Mouse (Mus musculus) hindbrain, embryonic 16.5 days (tissue): ENCODE results near the gene Pla2g6. TPM values are rescaled to one million over a fixed set of nuclear protein-coding genes. Genes with fewer than 3 reads are reported as not detected.

ENCODE experiments used
- ATAC-seq: fragments of 200-750 bp; cut with Nextera tagmentation; 2 replicates; pipeline ENCODE4 v1.8.0; 2017; ENCODE audit warnings: moderate TSS enrichment, moderate library complexity
- H3K27ac ChIP-seq: fragments of 300-500 bp; sonication (generic); 2 replicates; pipeline ENCODE4 v1.5.1; 2014; ENCODE audit warnings: low read depth, mild to moderate bottlenecking, control low read depth, low read length, moderate library complexity
- H3K27me3 ChIP-seq: fragments of 300-500 bp; sonication (generic); replicated peaks from 2 replicates; pipeline ENCODE4 v1.6.1; 2014; ENCODE audit warnings: low read length; ENCODE audit not compliant: control insufficient read depth, insufficient read depth
- H3K36me3 ChIP-seq: fragments of 300-500 bp; sonication (generic); 2 replicates; pipeline ENCODE4 v1.6.1; 2014; ENCODE audit warnings: mild to moderate bottlenecking, low read length, moderate library complexity, mixed read lengths; ENCODE audit not compliant: control insufficient read depth, insufficient read depth
- H3K4me1 ChIP-seq: fragments of 300-500 bp; sonication (generic); 2 replicates; pipeline ENCODE4 v1.6.1; 2014; ENCODE audit warnings: low read depth, low read length; ENCODE audit not compliant: control insufficient read depth, insufficient read depth
- H3K4me2 ChIP-seq: fragments of 300-500 bp; sonication (generic); 2 replicates; pipeline ENCODE4 v1.6.1; 2014; ENCODE audit warnings: mild to moderate bottlenecking, low read length, control low read depth, moderate library complexity
- H3K4me3 ChIP-seq: fragments of 300-500 bp; sonication (generic); 2 replicates; pipeline ENCODE4 v1.5.1; 2014; ENCODE audit warnings: mild to moderate bottlenecking, low read length, control low read depth, moderate library complexity
- H3K9ac ChIP-seq: fragments of 300-500 bp; sonication (generic); 2 replicates; pipeline ENCODE4 v1.6.1; 2014; ENCODE audit warnings: low read depth, mild to moderate bottlenecking, control low read depth, low read length, moderate library complexity
- H3K9me3 ChIP-seq: fragments of 300-500 bp; sonication (generic); 2 replicates; pipeline ENCODE4 v1.6.1; 2014; ENCODE audit warnings: mild to moderate bottlenecking, low read length, moderate library complexity; ENCODE audit not compliant: control insufficient read depth
- WGBS: fragments of 180-500 bp; shearing (Covaris S2); extraction: QIAGEN DNeasy Blood & Tissue Kit; methylation state at CpG from one replicate; pipeline ENCODE4 v1.1.7; 2014; 5-methylcytosine and 5-hydroxymethylcytosine counted together
- polyA plus RNA-seq: library from polyadenylated mRNA; unstranded; fragments of >200 nt; fragmentation: Nextera tagmentation; extraction: Ambion mirVana; gene quantifications from 2 replicates; pipeline ENCODE4 v1.2.1, GENCODE M21; 2015

Pla2g6 gene
- polyA plus RNA-seq, 1 experiment from 2014 or later: 23.0 TPM

- Histone ChIP-seq H3K9me3 (no peaks in the 10 kb centered on the region), H3K4me3 (no peak overlapping the region), H3K27me3 (no peaks in the 10 kb centered on the region; the same call in 1 of the 2 replicates), H3K27ac (no peak overlapping the region), H3K36me3 (no peaks in the 10 kb centered on the region), H3K4me1 (peaks cover 8% of the 10 kb centered on the region), H3K9ac (no peak overlapping the region), H3K4me2 (no peak overlapping the region)
- no peak for ATAC-seq
- WGBS: 71% methylated on average over 4 of the region's 4 CpGs
Measured at GRCm38 (mm10) chr15:79344627-79345026, 16.4 kb upstream of the Pla2g6 start.

GRCm38 (mm10) chr15:79342641-79343337 lies 14.6 kb upstream of the Pla2g6 start:
- WGBS: 84% methylated on average over 6 of the region's 6 CpGs
- no peak overlapping the region for H3K27ac ChIP-seq
- H3K4me1 ChIP-seq: no peaks in the 10 kb centered on the region
- no peaks in the 10 kb centered on the region for H3K36me3 ChIP-seq
- no peak overlapping the region for H3K9ac ChIP-seq
- no peak overlapping the region for H3K4me2 ChIP-seq
- no peak overlapping the region for H3K4me3 ChIP-seq
- no peaks in the 10 kb centered on the region for H3K27me3 ChIP-seq
- H3K9me3 ChIP-seq: no peaks in the 10 kb centered on the region
- no peak for ATAC-seq

- Histone ChIP-seq H3K4me3 (no peak overlapping the region), H3K27me3 (no peaks in the 10 kb centered on the region), H3K4me1 (no peaks in the 10 kb centered on the region), H3K9ac (no peak overlapping the region), H3K9me3 (no peaks in the 10 kb centered on the region), H3K27ac (no peak overlapping the region), H3K4me2 (no peak overlapping the region), H3K36me3 (no peaks in the 10 kb centered on the region)
- 74% methylated on average over 5 of the region's 5 CpGs for WGBS
- ATAC-seq: no peak
Measured at GRCm38 (mm10) chr15:79338978-79339377, 10.8 kb upstream of the Pla2g6 start.

- no peak overlapping the region for H3K27ac ChIP-seq
- H3K4me1 ChIP-seq: no peaks in the 10 kb centered on the region
- no peak overlapping the region for H3K4me3 ChIP-seq
- H3K4me2 ChIP-seq: no peak overlapping the region
- no peak for ATAC-seq
- no peaks in the 10 kb centered on the region for H3K36me3 ChIP-seq
- no peak overlapping the region for H3K9ac ChIP-seq
- 54% methylated on average over 7 of the region's 7 CpGs for WGBS
- no peaks in the 10 kb centered on the region for H3K27me3 ChIP-seq
- no peaks in the 10 kb centered on the region for H3K9me3 ChIP-seq
Measured at GRCm38 (mm10) chr15:79335061-79335655, 7.0 kb upstream of the Pla2g6 start.

- H3K4me2 ChIP-seq: no peak overlapping the region
- H3K9ac ChIP-seq: no peak overlapping the region
- no peak overlapping the region for H3K27ac ChIP-seq
- H3K9me3 ChIP-seq: no peaks in the 10 kb centered on the region
- H3K4me3 ChIP-seq: no peak overlapping the region
- no peaks in the 10 kb centered on the region for H3K36me3 ChIP-seq
- ATAC-seq: no peak
- H3K27me3 ChIP-seq: no peaks in the 10 kb centered on the region
- WGBS: 78% methylated on average over 4 of the region's 4 CpGs
- no peaks in the 10 kb centered on the region for H3K4me1 ChIP-seq
Measured at GRCm38 (mm10) chr15:79333409-79333808, 5.2 kb upstream of the Pla2g6 start.

GRCm38 (mm10) chr15:79330521-79330920 lies 2.3 kb upstream of the Pla2g6 start:
- Histone ChIP-seq H3K9me3 (no peaks in the 10 kb centered on the region), H3K27me3 (no peaks in the 10 kb centered on the region), H3K36me3 (no peaks in the 10 kb centered on the region), H3K4me2 (no peak overlapping the region), H3K27ac (no peak overlapping the region), H3K9ac (no peak overlapping the region), H3K4me1 (peaks cover 8% of the 10 kb centered on the region), H3K4me3 (no peak overlapping the region)
- 79% methylated on average over 4 of the region's 4 CpGs for WGBS
- ATAC-seq: no peak

- Histone ChIP-seq H3K4me1 (peaks cover 8% of the 10 kb centered on the region), H3K9ac (no peak overlapping the region), H3K27me3 (no peaks in the 10 kb centered on the region), H3K4me3 (no peak overlapping the region), H3K36me3 (no peaks in the 10 kb centered on the region), H3K27ac (no peak overlapping the region), H3K9me3 (no peaks in the 10 kb centered on the region), H3K4me2 (no peak overlapping the region)
- no peak for ATAC-seq
- 86% methylated on average over 6 of the region's 6 CpGs for WGBS
Measured at GRCm38 (mm10) chr15:79329979-79330363, 1.8 kb upstream of the Pla2g6 start.

- Histone ChIP-seq H3K4me3 (no peak overlapping the region), H3K4me1 (peaks cover 8% of the 10 kb centered on the region), H3K9ac (no peak overlapping the region), H3K9me3 (no peaks in the 10 kb centered on the region), H3K27me3 (no peaks in the 10 kb centered on the region), H3K36me3 (no peaks in the 10 kb centered on the region), H3K27ac (no peak overlapping the region), H3K4me2 (no peak overlapping the region)
- ATAC-seq: no peak
- WGBS: 95% methylated on average over 6 of the region's 6 CpGs
Measured at GRCm38 (mm10) chr15:79329346-79329978, 1.3 kb upstream of the Pla2g6 start.

GRCm38 (mm10) chr15:79328939-79329275 lies 717 bp upstream of the Pla2g6 start:
- no peak overlapping the region for H3K9ac ChIP-seq

More at GRCm38 (mm10) chr15:79328939-79329275, 717 bp upstream of the Pla2g6 start:
- no peaks in the 10 kb centered on the region for H3K9me3 ChIP-seq
- H3K4me3 ChIP-seq: no peak overlapping the region
- ATAC-seq: no peak
- no peaks in the 10 kb centered on the region for H3K36me3 ChIP-seq
- H3K27ac ChIP-seq: no peak overlapping the region; the same call in 1 of the 2 replicates
- WGBS: 96% methylated on average over 4 of the region's 4 CpGs
- H3K4me1 ChIP-seq: peaks cover 8% of the 10 kb centered on the region
- H3K4me2 ChIP-seq: peak overlapping the region; percentile 83; the same call in 1 of the 2 replicates
- no peaks in the 10 kb centered on the region for H3K27me3 ChIP-seq
